ENCODE assay signal across 21 mouse cellular contexts in genomic region chr1:170701582-170701981, GRCm38 (mm10). TPM values are rescaled to one million over a fixed set of nuclear protein-coding genes. Genes with fewer than 3 reads are reported as not detected.
DNase-seq lines count a peak whose midpoint lies in the region; ATAC-seq and TF ChIP-seq lines count a peak whose summit lies in the region.
"Had no signal": no experiment of that assay in that cellular context is flagged by ENCODE, and none has a peak within 500 bp of the region (broad histone marks: within the 10 kb centered on the region; RNA-seq: fewer than 3 reads in every experiment).

No protein-coding gene starts in this region.

- in situ Hi-C loops in Patski (cut with MboI; ENCODE audit: low pct_unique_long_range_greater_than_20kb): loop anchor here (5.0 kb wide), 1 partner anchor 41 kb away; no protein-coding TSS in a partner anchor

- no peaks in the 10 kb centered on the region for H3K36me3 ChIP-seq in myocyte (ENCODE audit: control insufficient read depth, insufficient read depth)
- H3K36me3 ChIP-seq: heart, embryonic 12.5 days; kidney, embryonic 15.5 days; liver, embryonic 13.5 days had no signal

- H3K4me3 ChIP-seq in myocyte: no peak overlapping the region
- H3K4me3 ChIP-seq: forebrain, embryonic 13.5 days; heart, embryonic 12.5 days; kidney, embryonic 15.5 days; liver, embryonic 13.5 days had no signal

- POLR2A ChIA-PET in Patski (lab: Charles Lee): no interaction called here

- ATAC-seq in Patski: peak; percentile 38
- ATAC-seq: forebrain, embryonic 13.5 days; intestine, embryonic 16.5 days had no signal

- no peak for TF ChIP-seq CTCF in Patski (IDR thresholded peaks at IDR 0.05)

- intact Hi-C loops in heart, postnatal 36 days (cut with DNase I): loop anchor here (10.0 kb wide), 1 partner anchor 277 kb away; no protein-coding TSS in a partner anchor

- no peak for TF ChIP-seq POLR2A in myocyte (IDR thresholded peaks at IDR 0.05; ENCODE audit: insufficient read length, low read depth)

- H3ac ChIP-seq in myocyte (ENCODE audit: control insufficient read depth, insufficient read length): no peak overlapping the region

- CTCF ChIA-PET in Patski (lab: Charles Lee): no interaction called here

- H3K27me3 ChIP-seq in Patski (no peaks in the 10 kb centered on the region), myocyte (ENCODE audit: control insufficient read depth, insufficient read depth, insufficient read length) (no peaks in the 10 kb centered on the region)
- H3K27me3 ChIP-seq: forebrain, embryonic 13.5 days; heart, embryonic 12.5 days; kidney, embryonic 15.5 days; liver, embryonic 13.5 days had no signal

- peak overlapping the region; percentile 60 for H3K4me2 ChIP-seq in myocyte (ENCODE audit: low read depth)
- H3K4me2 ChIP-seq: forebrain, embryonic 13.5 days; heart, embryonic 12.5 days; hindbrain, embryonic 14.5 days; kidney, embryonic 15.5 days; liver, embryonic 13.5 days; lung, embryonic 14.5 days had no signal

- no peaks in the 10 kb centered on the region for H3K79me2 ChIP-seq in myocyte (ENCODE audit: control insufficient read depth, insufficient read depth)

- DNase-seq in heart, adult 11 months: peak; percentile 78
- DNase-seq in heart, postnatal 36 days: no peak
- peak; percentile 79 for DNase-seq in Patski (ENCODE audit: low read depth, low spot score)
- DNase-seq in fibroblast of lung, adult 2 months (ENCODE audit: low read depth): peak; percentile 55
- no peak for DNase-seq in right cerebral cortex, postnatal 10 days (ENCODE audit: low spot score in 2 of 2)
- DNase-seq in kidney, adult 11 months: no peak
- DNase-seq: adrenal gland, postnatal 14 days; cerebellum, adult 9-11 months; gastrocnemius, postnatal 25 days; heart, postnatal 14 days; kidney, postnatal 4 days; liver, embryonic 13.5 days; lung, embryonic 14.5 days; lung, postnatal 36 days; retina, postnatal 1 day had no signal

TF ChIP-seq in myocyte, 11 proteins besides CTCF, POLR2A, EP300 and RAD21:
- no peak for TF ChIP-seq TCF3 (IDR thresholded peaks at IDR 0.05; ENCODE audit: insufficient read length, low read depth)
- TF ChIP-seq MYOG (IDR thresholded peaks at IDR 0.05; ENCODE audit: control insufficient read depth in 1 of 3, insufficient read depth in 1 of 3, insufficient read length in 2 of 3, low read depth in 2 of 3): no peak
- no peak for TF ChIP-seq REST (IDR thresholded peaks at IDR 0.05; ENCODE audit: insufficient read depth, insufficient read length)
- no peak for TF ChIP-seq POLR2AphosphoS2 (IDR thresholded peaks at IDR 0.05; ENCODE audit: insufficient read length, low read depth)
- no peak for TF ChIP-seq CEBPB (IDR thresholded peaks at IDR 0.05; ENCODE audit: insufficient read depth, poor library complexity, severe bottlenecking)
- TF ChIP-seq SRF (IDR thresholded peaks at IDR 0.05; ENCODE audit: control insufficient read depth, insufficient read length, low read depth): no peak
- TF ChIP-seq TCF12 (IDR thresholded peaks at IDR 0.05; ENCODE audit: insufficient read depth, poor library complexity, severe bottlenecking): no peak
- TF ChIP-seq MYOD1 (IDR thresholded peaks at IDR 0.05; ENCODE audit: control insufficient read depth in 1 of 3, insufficient read length in 2 of 3, low read depth in 2 of 3): no peak
- no peak for TF ChIP-seq MAX (IDR thresholded peaks at IDR 0.05; ENCODE audit: low read depth)
- no peak for TF ChIP-seq USF1 (IDR thresholded peaks at IDR 0.05; ENCODE audit: low read depth)
- no peak for TF ChIP-seq E2F4 (IDR thresholded peaks at IDR 0.05; ENCODE audit: insufficient read depth)

RNA-seq across cellular contexts. Expression of gene Olfml2b, which starts 57.2 kb away (rescaled TPM):
- 10 to 100 TPM in 1 of 2 experiments, 1 to 10 TPM in 1; 6.7 to 12.0 TPM for total RNA-seq in heart, postnatal 36 days (2021)
- polyA plus RNA-seq in Patski (2021): 2.5 TPM
- polyA plus RNA-seq in myocyte (2012; fragmentation: generic; extraction: Trizol): 69.0 TPM

Comparison
In these comparisons a context has a peak if more than half of its experiments do, and no peak if none do; other contexts are left out.
1. DNase-seq: peak in heart, adult 11 months (single experiment), Patski (single experiment) and fibroblast of lung, adult 2 months (single experiment); none in heart, postnatal 36 days (0 of 2), right cerebral cortex, postnatal 10 days (0 of 2) and kidney, adult 11 months (single experiment).
2. RNA of gene Olfml2b, which starts 57.2 kb away (polyA plus RNA-seq): 69.0 TPM in myocyte (single experiment); 2.5 TPM in Patski (single experiment); every median in the first group is over 10 times any median in the second.